Mouse (Mus musculus): ENCODE measurements at regions not wholly inside any gene's neighbourhood (a gene's known extent, or its start where the extent isn't known, plus 50 kb on each side); places are given as distances from the start of the nearest gene placed in this dataset.

DNA sequence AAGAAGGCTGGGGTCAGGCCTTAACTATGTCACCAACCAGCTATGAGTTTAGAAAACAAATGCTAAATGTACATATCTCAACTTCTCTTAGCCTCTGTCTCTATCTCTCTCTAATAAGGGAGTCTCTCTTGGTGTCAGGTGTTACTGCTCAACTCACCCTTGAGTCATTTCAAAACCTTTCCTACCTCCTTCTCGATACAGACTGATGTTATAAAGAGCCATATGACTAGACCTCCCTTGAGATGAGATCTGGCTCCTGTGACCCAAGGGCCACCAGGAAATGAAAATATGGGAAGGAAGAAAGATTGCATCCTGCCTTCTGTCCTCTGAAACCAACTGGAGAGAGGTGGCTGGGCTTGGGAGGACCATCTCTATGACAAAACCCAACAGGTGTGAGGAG lies 74.7 kb downstream of the Cxcr4 start:
- no peak for TF ChIP-seq FLI1 (IDR thresholded peaks at IDR 0.05; ENCODE audit: low read length)
- TF ChIP-seq GATA1 (IDR thresholded peaks at IDR 0.05; ENCODE audit: borderline replicate concordance, low read length), result no peak

Measured in megakaryocyte, embryonic 14.5 days (primary cell).